Mouse (Mus musculus) lung, embryonic 16.5 days (tissue): ENCODE data around the gene Zbtb33. TPM values are rescaled to one million over a fixed set of nuclear protein-coding genes. Genes with fewer than 3 reads are reported as not detected.
A peak's percentile ranks its signal among the peaks of the same experiment; 100 is the strongest.

Experiments
- ATAC-seq: fragments of 200-750 bp; cut with Nextera tagmentation; 2 replicates; pipeline ENCODE4 v1.8.0; 2017; ENCODE audit warnings: low read depth, mild to moderate bottlenecking, moderate library complexity
- H3K27ac ChIP-seq: fragments of 300-500 bp; sonication (generic); 2 replicates; pipeline ENCODE4 v1.5.1; 2014; ENCODE audit warnings: mild to moderate bottlenecking, control low read depth, low read length
- H3K27me3 ChIP-seq: fragments of 300-500 bp; sonication (generic); 2 replicates; pipeline ENCODE4 v1.6.1; 2014; ENCODE audit warnings: low read depth, low read length, mixed read lengths; ENCODE audit not compliant: control insufficient read depth, insufficient read depth
- H3K36me3 ChIP-seq: fragments of 300-500 bp; sonication (generic); 2 replicates; pipeline ENCODE4 v1.6.1; 2014; ENCODE audit warnings: low read length; ENCODE audit not compliant: control insufficient read depth, insufficient read depth
- H3K4me1 ChIP-seq: fragments of 300-500 bp; sonication (generic); replicated peaks from 2 replicates; pipeline ENCODE4 v1.6.1; 2014; ENCODE audit warnings: low read length, mixed read lengths; ENCODE audit not compliant: control insufficient read depth, insufficient read depth
- H3K4me2 ChIP-seq: fragments of 300-500 bp; sonication (generic); 2 replicates; pipeline ENCODE4 v1.6.1; 2014; ENCODE audit warnings: low read depth, low read length, control low read depth
- H3K4me3 ChIP-seq: fragments of 300-500 bp; sonication (generic); 2 replicates; pipeline ENCODE4 v1.5.1; 2014; ENCODE audit warnings: mild to moderate bottlenecking, low read length, control low read depth
- H3K9ac ChIP-seq: fragments of 300-500 bp; sonication (generic); 2 replicates; pipeline ENCODE4 v1.6.1; 2014; ENCODE audit warnings: low read length, control low read depth
- H3K9me3 ChIP-seq: fragments of 300-500 bp; sonication (generic); 2 replicates; pipeline ENCODE4 v1.6.1; 2016; ENCODE audit warnings: low read length; ENCODE audit not compliant: control insufficient read depth
- WGBS: fragments of 180-500 bp; shearing (Covaris S2); extraction: QIAGEN DNeasy Blood & Tissue Kit; methylation state at CpG from one replicate; pipeline ENCODE4 v1.1.7; 2014; 5-methylcytosine and 5-hydroxymethylcytosine counted together
- polyA plus RNA-seq: library from polyadenylated mRNA; unstranded; fragments of >200 nt; fragmentation: Nextera tagmentation; extraction: Ambion mirVana; gene quantifications from 2 replicates; pipeline ENCODE4 v1.2.1, GENCODE M21; 2015

The Zbtb33 gene
- polyA plus RNA-seq, 1 experiment from 2014 or later: 3.6 TPM

GRCm38 (mm10) chrX:38185520-38185919 lies 4.1 kb upstream of the Zbtb33 start:
- no peaks in the 10 kb centered on the region for H3K9me3 ChIP-seq
- H3K9ac ChIP-seq: no peak overlapping the region
- no peaks in the 10 kb centered on the region for H3K27me3 ChIP-seq
- no peaks in the 10 kb centered on the region for H3K36me3 ChIP-seq
- no peak for ATAC-seq
- no peaks in the 10 kb centered on the region for H3K4me1 ChIP-seq
- 57% methylated on average over 2 of the region's 2 CpGs for WGBS
- no peak overlapping the region for H3K4me2 ChIP-seq
- H3K27ac ChIP-seq: no peak overlapping the region
- no peak overlapping the region for H3K4me3 ChIP-seq

GRCm38 (mm10) chrX:38190458-38190764 lies 818 bp downstream of the Zbtb33 start:
- Histone ChIP-seq H3K4me3 (peak overlapping the region; percentile 70), H3K9ac (peak overlapping the region; percentile 87), H3K27me3 (no peaks in the 10 kb centered on the region), H3K4me2 (peak overlapping the region; percentile 65), H3K9me3 (no peaks in the 10 kb centered on the region), H3K36me3 (peaks cover 2% of the 10 kb centered on the region; the same call in 1 of the 2 replicates), H3K27ac (peak overlapping the region; percentile 88), H3K4me1 (no peaks in the 10 kb centered on the region)
- 18% methylated on average over 3 of the region's 3 CpGs for WGBS
- no peak for ATAC-seq

- H3K9me3 ChIP-seq: no peaks in the 10 kb centered on the region
- no peaks in the 10 kb centered on the region for H3K4me1 ChIP-seq
- no peak overlapping the region for H3K4me3 ChIP-seq
- no peaks in the 10 kb centered on the region for H3K36me3 ChIP-seq
- ATAC-seq: no peak
- 51% methylated on average over 2 of the region's 2 CpGs for WGBS
- H3K9ac ChIP-seq: no peak overlapping the region
- H3K27ac ChIP-seq: no peak overlapping the region
- no peak overlapping the region for H3K4me2 ChIP-seq
- no peaks in the 10 kb centered on the region for H3K27me3 ChIP-seq
These were observed 12.2 kb downstream of the Zbtb33 start for GRCm38 (mm10) chrX:38201816-38202215.

GRCm38 (mm10) chrX:38207392-38207791 lies 17.8 kb downstream of the Zbtb33 start:
- H3K4me3 ChIP-seq: no peak overlapping the region
- H3K4me1 ChIP-seq: no peaks in the 10 kb centered on the region
- 41% methylated on average over 1 of the region's 1 CpGs for whole genome bisulfite sequencing
- no peak for ATAC-seq
- no peaks in the 10 kb centered on the region for H3K27me3 ChIP-seq
- no peak overlapping the region for H3K27ac ChIP-seq
- no peaks in the 10 kb centered on the region for H3K9me3 ChIP-seq
- no peaks in the 10 kb centered on the region for H3K36me3 ChIP-seq
- H3K9ac ChIP-seq: no peak overlapping the region
- no peak overlapping the region for H3K4me2 ChIP-seq

GRCm38 (mm10) chrX:38216986-38217675 lies 27.5 kb downstream of the Zbtb33 start:
- H3K27me3 ChIP-seq: no peaks in the 10 kb centered on the region
- no peak overlapping the region for H3K4me3 ChIP-seq
- 78% methylated on average over 9 of the region's 9 CpGs for WGBS
- H3K36me3 ChIP-seq: no peaks in the 10 kb centered on the region
- 0 out of 2 replicates have a peak overlapping the region, but pooled peaks have one; percentile 10 for H3K27ac ChIP-seq
- no peak overlapping the region for H3K9ac ChIP-seq
- no peak overlapping the region for H3K4me2 ChIP-seq
- no peaks in the 10 kb centered on the region for H3K4me1 ChIP-seq
- no peaks in the 10 kb centered on the region for H3K9me3 ChIP-seq
- no peak for ATAC-seq

GRCm38 (mm10) chrX:38217676-38217991 lies 28.0 kb downstream of the Zbtb33 start:
- Histone ChIP-seq H3K9me3 (no peaks in the 10 kb centered on the region), H3K9ac (no peak overlapping the region), H3K27me3 (no peaks in the 10 kb centered on the region), H3K36me3 (no peaks in the 10 kb centered on the region), H3K4me3 (no peak overlapping the region), H3K4me2 (no peak overlapping the region), H3K27ac (0 out of 2 replicates have a peak overlapping the region, but pooled peaks have one; percentile 10), H3K4me1 (no peaks in the 10 kb centered on the region)
- WGBS: 61% methylated on average over 2 of the region's 2 CpGs
- ATAC-seq: no peak

GRCm38 (mm10) chrX:38222757-38223156 lies 33.2 kb downstream of the Zbtb33 start:
- 34% methylated on average over 2 of the region's 2 CpGs for WGBS
- no peak overlapping the region for H3K9ac ChIP-seq
- ATAC-seq: peak; percentile 60
- no peaks in the 10 kb centered on the region for H3K27me3 ChIP-seq
- H3K36me3 ChIP-seq: no peaks in the 10 kb centered on the region
- H3K27ac ChIP-seq: no peak overlapping the region
- H3K9me3 ChIP-seq: no peaks in the 10 kb centered on the region
- no peaks in the 10 kb centered on the region for H3K4me1 ChIP-seq
- H3K4me2 ChIP-seq: no peak overlapping the region
- H3K4me3 ChIP-seq: no peak overlapping the region

GRCm38 (mm10) chrX:38229888-38230287 lies 40.3 kb downstream of the Zbtb33 start:
- no peak overlapping the region for H3K4me3 ChIP-seq
- no peak overlapping the region for H3K9ac ChIP-seq
- no peak overlapping the region for H3K4me2 ChIP-seq
- no peaks in the 10 kb centered on the region for H3K36me3 ChIP-seq
- no peak for ATAC-seq
- H3K27me3 ChIP-seq: no peaks in the 10 kb centered on the region
- no peaks in the 10 kb centered on the region for H3K9me3 ChIP-seq
- no peaks in the 10 kb centered on the region for H3K4me1 ChIP-seq
- 82% methylated on average over 1 of the region's 1 CpGs for WGBS
- no peak overlapping the region for H3K27ac ChIP-seq

- WGBS: 34% methylated on average over 2 of the region's 2 CpGs
- ATAC-seq: no peak
- H3K36me3 ChIP-seq: no peaks in the 10 kb centered on the region
These were observed 48.1 kb downstream of the Zbtb33 start for GRCm38 (mm10) chrX:38237731-38238130.

More at GRCm38 (mm10) chrX:38237731-38238130, 48.1 kb downstream of the Zbtb33 start:
- Histone ChIP-seq H3K27ac (no peak overlapping the region), H3K27me3 (no peaks in the 10 kb centered on the region), H3K4me1 (no peaks in the 10 kb centered on the region), H3K4me2 (no peak overlapping the region), H3K9ac (no peak overlapping the region), H3K9me3 (no peaks in the 10 kb centered on the region), H3K4me3 (no peak overlapping the region)
